ENCODE assay signal across 13 mouse cellular contexts in the genomic region with DNA sequence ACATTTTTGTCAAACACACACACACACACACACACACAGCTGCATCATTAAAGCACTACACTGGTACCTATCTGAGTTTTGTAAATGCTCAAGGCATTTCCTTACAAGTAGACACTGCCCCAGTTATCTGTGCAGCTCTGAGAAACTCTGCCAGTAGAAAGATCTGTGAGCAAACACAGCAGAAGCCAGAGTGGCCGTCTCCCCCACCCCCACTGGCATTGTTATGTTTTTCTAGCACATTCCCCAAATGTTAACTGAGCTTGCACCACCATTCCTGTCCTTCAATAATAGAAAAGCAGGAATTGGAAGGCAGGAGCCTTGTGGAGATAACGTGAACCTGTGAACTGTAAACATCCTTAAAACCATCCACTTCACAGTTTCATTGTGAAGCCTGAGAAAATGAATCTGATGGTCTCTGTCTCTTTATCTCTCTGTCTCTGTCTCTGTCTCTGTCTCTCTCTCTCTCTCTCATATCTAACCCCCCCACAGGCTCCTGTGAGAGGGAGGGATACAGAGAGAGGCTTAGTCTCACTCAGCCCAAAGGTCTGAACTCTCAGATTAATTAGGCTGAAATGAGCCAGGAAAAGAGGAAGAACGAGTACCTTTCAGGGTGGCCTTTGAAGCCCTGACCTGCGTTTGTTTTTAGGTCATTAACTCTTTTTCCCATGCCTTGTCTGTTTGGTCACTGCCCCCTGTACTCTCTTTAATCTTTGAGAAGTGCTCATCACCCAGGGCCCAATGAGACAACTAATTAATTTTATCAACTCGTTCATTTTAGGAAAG. TPM values are rescaled to one million over a fixed set of nuclear protein-coding genes. Genes with fewer than 3 reads are reported as not detected.
DNase-seq lines count a peak whose midpoint lies in the region; ATAC-seq and TF ChIP-seq lines count a peak whose summit lies in the region.
"Had no signal": no experiment of that assay in that cellular context is flagged by ENCODE, and none has a peak within 500 bp of the region (broad histone marks: within the 10 kb centered on the region; RNA-seq: fewer than 3 reads in every experiment).

No protein-coding gene starts in this region.

- no peak overlapping the region for H3K9ac ChIP-seq in hindbrain, embryonic 12.5 days
- no peak overlapping the region for H3K9ac ChIP-seq in heart, postnatal 0 days (replicated peaks; ENCODE audit: low read depth, low read length)
- no peak overlapping the region for H3K9ac ChIP-seq in liver, embryonic 16.5 days (ENCODE audit: low read depth, low read length)
- H3K9ac ChIP-seq: forebrain, embryonic 12.5 days; limb, embryonic 12.5 days; stomach, embryonic 15.5 days had no signal

- 0 out of 2 replicates have a peak, but pooled peaks cover 5% of the 10 kb centered on the region for H3K4me1 ChIP-seq in hindbrain, embryonic 10.5 days (replicated peaks)
- no peaks in the 10 kb centered on the region for H3K4me1 ChIP-seq in hindbrain, embryonic 12.5 days
- H3K4me1 ChIP-seq in heart, postnatal 0 days (ENCODE audit: control insufficient read depth, insufficient read depth) = peaks cover 26% of the 10 kb centered on the region
- no peaks in the 10 kb centered on the region for H3K4me1 ChIP-seq in liver, embryonic 16.5 days (ENCODE audit: control insufficient read depth, low read depth, low read length)
- H3K4me1 ChIP-seq: forebrain, embryonic 12.5 days; stomach, embryonic 15.5 days had no signal

- no peaks in the 10 kb centered on the region for H3K9me3 ChIP-seq in hindbrain, embryonic 10.5 days
- H3K9me3 ChIP-seq in hindbrain, embryonic 12.5 days (replicated peaks) = no peaks in the 10 kb centered on the region
- no peaks in the 10 kb centered on the region for H3K9me3 ChIP-seq in heart, postnatal 0 days (replicated peaks; ENCODE audit: control insufficient read depth, low read length)
- no peaks in the 10 kb centered on the region for H3K9me3 ChIP-seq in liver, embryonic 16.5 days (replicated peaks; ENCODE audit: control insufficient read depth, low read length)
- H3K9me3 ChIP-seq: forebrain, embryonic 12.5 days; limb, embryonic 12.5 days; stomach, embryonic 15.5 days had no signal

- peak; percentile 20 for DNase-seq in hindbrain, embryonic 10.5 days (ENCODE audit: low spot score)
- DNase-seq in embryo, embryonic 10.5 days (ENCODE audit: low spot score) = peak; percentile 30
- peak; percentile 65 for DNase-seq in heart, postnatal 0 days (ENCODE audit: low spot score)
- DNase-seq in gastrocnemius, adult 18-20 months (ENCODE audit: low spot score) = no peak
- DNase-seq in right cerebral cortex, postnatal 14 days = no peak

- no peak overlapping the region for H3K4me2 ChIP-seq in hindbrain, embryonic 12.5 days (replicated peaks)
- H3K4me2 ChIP-seq in heart, postnatal 0 days (ENCODE audit: low read depth, low read length) = no peak overlapping the region
- H3K4me2 ChIP-seq in liver, embryonic 16.5 days (ENCODE audit: low read depth, low read length) = 0 out of 2 replicates have a peak overlapping the region, but pooled peaks have one; percentile 11
- H3K4me2 ChIP-seq: forebrain, embryonic 12.5 days; limb, embryonic 12.5 days; stomach, embryonic 15.5 days had no signal

- H3K27ac ChIP-seq in hindbrain, embryonic 10.5 days = no peak overlapping the region
- H3K27ac ChIP-seq in hindbrain, embryonic 12.5 days = no peak overlapping the region
- H3K27ac ChIP-seq in heart, postnatal 0 days (ENCODE audit: low read depth) = peak overlapping the region; percentile 44
- H3K27ac ChIP-seq in liver, embryonic 16.5 days (ENCODE audit: low read length) = no peak overlapping the region; the same call in 1 of the 2 replicates
- H3K27ac ChIP-seq: forebrain, embryonic 12.5 days; limb, embryonic 12.5 days; stomach, embryonic 15.5 days had no signal

- no peak for TF ChIP-seq EP300 in heart, postnatal 0 days (IDR thresholded peaks at IDR 0.05; ENCODE audit: low read depth)

- no peaks in the 10 kb centered on the region for H3K36me3 ChIP-seq in hindbrain, embryonic 10.5 days
- no peaks in the 10 kb centered on the region for H3K36me3 ChIP-seq in hindbrain, embryonic 12.5 days
- H3K36me3 ChIP-seq in heart, postnatal 0 days (replicated peaks; ENCODE audit: control insufficient read depth, insufficient read depth, low read length) = no peaks in the 10 kb centered on the region
- no peaks in the 10 kb centered on the region for H3K36me3 ChIP-seq in liver, embryonic 16.5 days (ENCODE audit: control insufficient read depth, insufficient read depth)
- H3K36me3 ChIP-seq: forebrain, embryonic 12.5 days; limb, embryonic 12.5 days; stomach, embryonic 15.5 days had no signal

- H3K4me3 ChIP-seq in hindbrain, embryonic 10.5 days = no peak overlapping the region
- no peak overlapping the region for H3K4me3 ChIP-seq in hindbrain, embryonic 12.5 days
- no peak overlapping the region for H3K4me3 ChIP-seq in heart, postnatal 0 days (ENCODE audit: low read depth, low read length)
- no peak overlapping the region for H3K4me3 ChIP-seq in liver, embryonic 16.5 days (ENCODE audit: low read depth, low read length)
- H3K4me3 ChIP-seq: forebrain, embryonic 12.5 days; limb, embryonic 12.5 days; stomach, embryonic 15.5 days had no signal

- WGBS in hindbrain, embryonic 10.5 days = 56% methylated on average over 5 of the region's 5 CpGs
- WGBS in hindbrain, embryonic 12.5 days = 48% methylated on average over 5 of the region's 5 CpGs
- WGBS in heart, postnatal 0 days = 33% methylated on average over 5 of the region's 5 CpGs
- WGBS in liver, embryonic 16.5 days (ENCODE audit: insufficient replicate concordance) = 22% methylated on average over 5 of the region's 5 CpGs

- TF ChIP-seq CTCF in heart, postnatal 0 days (IDR thresholded peaks at IDR 0.05; ENCODE audit: low read depth) = no peak

- H3K27me3 ChIP-seq in hindbrain, embryonic 10.5 days (ENCODE audit: insufficient read depth, poor library complexity, severe bottlenecking) = no peaks in the 10 kb centered on the region
- no peaks in the 10 kb centered on the region for H3K27me3 ChIP-seq in hindbrain, embryonic 12.5 days
- no peaks in the 10 kb centered on the region for H3K27me3 ChIP-seq in heart, postnatal 0 days (ENCODE audit: control insufficient read depth, insufficient read depth, low read length)
- no peaks in the 10 kb centered on the region for H3K27me3 ChIP-seq in liver, embryonic 16.5 days (ENCODE audit: control insufficient read depth, insufficient read depth, low read depth, low read length)
- H3K27me3 ChIP-seq: forebrain, embryonic 12.5 days; limb, embryonic 12.5 days; stomach, embryonic 15.5 days had no signal

- no peak for ATAC-seq in hindbrain, embryonic 12.5 days (ENCODE audit: low FRiP score)
- peak; percentile 40; the same call in 1 of the 2 replicates for ATAC-seq in heart, postnatal 0 days (ENCODE audit: insufficient read depth, low read depth)
- no peak for ATAC-seq in liver, embryonic 16.5 days (ENCODE audit: low read depth)
- ATAC-seq in megakaryocyte, adult 5-6 weeks (ENCODE audit: poor library complexity, severe bottlenecking) = no peak
- ATAC-seq: midbrain, embryonic 16.5 days had no signal

RNA-seq across cellular contexts. Expression of a gene that starts 3.8 kb away (rescaled TPM):
- polyA plus RNA-seq in hindbrain, embryonic 10.5 days (2016; fragmentation: Nextera tagmentation; extraction: Ambion mirVana) = 0.20 TPM in 1 of 2 replicates, not detected in the other
- 0.23 TPM in 1 of 2 replicates, not detected in the other for polyA plus RNA-seq in hindbrain, embryonic 12.5 days (2016; fragmentation: Nextera tagmentation; extraction: Ambion mirVana)
- total RNA-seq in heart, postnatal 0 days (2014; rRNA removed; ENCODE audit: low replicate concordance) = 0.92 TPM in 1 of 2 replicates, not detected in the other
- 0.73 and 1.2 TPM in 2 replicates for polyA plus RNA-seq in heart, postnatal 0 days (2015; fragmentation: Nextera tagmentation; extraction: Ambion mirVana)
- polyA plus RNA-seq in liver, embryonic 16.5 days (2015; fragmentation: Nextera tagmentation; extraction: Ambion mirVana) = 96.1 and 98.8 TPM in 2 replicates
- not detected in 2 replicates for total RNA-seq in megakaryocyte, adult 5-6 weeks (2015)
- total RNA-seq in megakaryocyte, adult 5-6 weeks (2017) = not detected in 2 replicates
- not detected for total RNA-seq in gastrocnemius, adult 18-20 months (2021)
- total RNA-seq: layer of hippocampus, adult 8-10 months had no signal
- polyA plus RNA-seq: forebrain, embryonic 12.5 days; midbrain, embryonic 16.5 days had no signal

Comparison
In these comparisons a context has a peak if more than half of its experiments do, and no peak if none do; other contexts are left out.
1. DNase-seq: peak in hindbrain, embryonic 10.5 days (single experiment), embryo, embryonic 10.5 days (single experiment) and heart, postnatal 0 days (single experiment); none in gastrocnemius, adult 18-20 months (single experiment) and right cerebral cortex, postnatal 14 days (single experiment).
2. RNA of a gene that starts 3.8 kb away (polyA plus RNA-seq): 96.1 to 98.8 TPM in liver, embryonic 16.5 days; 0.73 to 1.2 TPM in heart, postnatal 0 days, 0.23 TPM in hindbrain, embryonic 12.5 days and 0.20 TPM in hindbrain, embryonic 10.5 days; every median in the first group is over 10 times any median in the second.